Mouse (Mus musculus): ENCODE data around the gene Slc16a11. TPM values are rescaled to one million over a fixed set of nuclear protein-coding genes. Genes with fewer than 3 reads are reported as not detected.

Gene Slc16a11
- polyA plus RNA-seq, 1 experiment from 2014 or later, result 7.3 TPM

GRCm38 (mm10) chr11:70218741-70219470 is 6.4 kb downstream of the Slc16a11 start:
- H3K36me3 ChIP-seq, result peaks cover 20% of the 10 kb centered on the region
- H3K27ac ChIP-seq (replicated peaks), result no peak overlapping the region
- no peak for ATAC-seq (ENCODE audit: low FRiP score)
- peak overlapping the region; percentile 61 for H3K4me3 ChIP-seq (replicated peaks)
- 90% methylated on average over 15 of the region's 15 CpGs for WGBS
- H3K9me3 ChIP-seq (replicated peaks), result no peaks in the 10 kb centered on the region
- H3K4me1 ChIP-seq, result peaks cover 56% of the 10 kb centered on the region
- peak overlapping the region; percentile 21; the same call in 1 of the 2 replicates for H3K9ac ChIP-seq (replicated peaks)
- peak overlapping the region; percentile 84 for H3K4me2 ChIP-seq
- H3K27me3 ChIP-seq (replicated peaks), result peaks cover 38% of the 10 kb centered on the region

DNA sequence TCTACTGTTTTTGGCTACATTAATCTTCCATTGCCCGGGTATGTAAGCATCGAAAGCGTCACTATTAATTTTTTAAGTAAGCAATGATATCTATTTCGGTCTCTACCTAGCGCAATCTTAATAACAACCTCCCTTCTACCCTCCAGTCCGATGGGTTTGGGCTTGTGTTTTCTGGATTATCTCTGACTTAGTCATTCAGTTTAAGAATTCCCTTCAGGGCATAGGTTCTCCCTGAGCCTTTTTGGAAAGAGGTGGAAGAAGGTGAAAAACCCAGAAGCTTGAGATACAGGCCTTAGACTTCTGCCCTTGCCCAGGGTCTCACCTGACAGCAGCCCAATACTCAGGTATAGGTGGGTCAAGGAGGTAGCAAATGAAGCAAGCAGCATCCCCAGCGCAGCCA is 7.3 kb downstream of the Slc16a11 start:
- 60% methylated on average over 7 of the region's 7 CpGs for WGBS
- Histone ChIP-seq H3K4me3 (replicated peaks) (peak overlapping the region; percentile 61), H3K27me3 (replicated peaks) (peaks cover 38% of the 10 kb centered on the region), H3K27ac (replicated peaks) (peak overlapping the region; percentile 91), H3K9ac (replicated peaks) (peak overlapping the region; percentile 73), H3K9me3 (replicated peaks) (no peaks in the 10 kb centered on the region), H3K36me3 (peaks cover 20% of the 10 kb centered on the region), H3K4me1 (peaks cover 46% of the 10 kb centered on the region), H3K4me2 (peak overlapping the region; percentile 84)
- no peak for ATAC-seq (ENCODE audit: low FRiP score)

DNA sequence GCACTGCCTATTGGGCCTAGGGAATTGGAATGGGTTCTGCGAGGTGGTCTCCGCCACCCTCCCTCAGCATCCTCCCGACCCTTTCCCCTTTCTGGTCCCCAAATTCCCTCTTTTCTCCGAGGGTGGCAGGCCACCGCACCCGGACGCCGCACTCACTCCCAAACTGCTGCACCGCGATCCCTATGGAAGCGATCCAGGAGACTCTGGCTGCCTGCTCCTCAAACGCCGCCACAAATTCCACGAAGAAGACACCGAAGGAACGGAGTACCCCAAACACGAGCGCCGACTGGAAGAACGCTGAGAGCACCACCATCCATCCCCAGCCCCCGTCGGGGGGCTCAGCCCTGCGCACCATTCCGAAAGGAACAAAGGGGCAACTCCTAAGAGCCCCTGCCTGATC is 7.8 kb downstream of the Slc16a11 start:
- under 1% methylated on average over 24 of the region's 24 CpGs for WGBS
- 0 out of 2 replicates have a peak, but pooled peaks have one; percentile 2 for ATAC-seq (ENCODE audit: low FRiP score)
- H3K27me3 ChIP-seq (replicated peaks), result peaks cover 38% of the 10 kb centered on the region
- H3K4me2 ChIP-seq, result peak overlapping the region; percentile 84
- peak overlapping the region; percentile 61 for H3K4me3 ChIP-seq (replicated peaks)
- H3K27ac ChIP-seq (replicated peaks), result peak overlapping the region; percentile 91
- peaks cover 20% of the 10 kb centered on the region for H3K36me3 ChIP-seq
- H3K4me1 ChIP-seq, result peaks cover 41% of the 10 kb centered on the region
- H3K9me3 ChIP-seq (replicated peaks), result no peaks in the 10 kb centered on the region
- H3K9ac ChIP-seq (replicated peaks), result peak overlapping the region; percentile 73

DNA sequence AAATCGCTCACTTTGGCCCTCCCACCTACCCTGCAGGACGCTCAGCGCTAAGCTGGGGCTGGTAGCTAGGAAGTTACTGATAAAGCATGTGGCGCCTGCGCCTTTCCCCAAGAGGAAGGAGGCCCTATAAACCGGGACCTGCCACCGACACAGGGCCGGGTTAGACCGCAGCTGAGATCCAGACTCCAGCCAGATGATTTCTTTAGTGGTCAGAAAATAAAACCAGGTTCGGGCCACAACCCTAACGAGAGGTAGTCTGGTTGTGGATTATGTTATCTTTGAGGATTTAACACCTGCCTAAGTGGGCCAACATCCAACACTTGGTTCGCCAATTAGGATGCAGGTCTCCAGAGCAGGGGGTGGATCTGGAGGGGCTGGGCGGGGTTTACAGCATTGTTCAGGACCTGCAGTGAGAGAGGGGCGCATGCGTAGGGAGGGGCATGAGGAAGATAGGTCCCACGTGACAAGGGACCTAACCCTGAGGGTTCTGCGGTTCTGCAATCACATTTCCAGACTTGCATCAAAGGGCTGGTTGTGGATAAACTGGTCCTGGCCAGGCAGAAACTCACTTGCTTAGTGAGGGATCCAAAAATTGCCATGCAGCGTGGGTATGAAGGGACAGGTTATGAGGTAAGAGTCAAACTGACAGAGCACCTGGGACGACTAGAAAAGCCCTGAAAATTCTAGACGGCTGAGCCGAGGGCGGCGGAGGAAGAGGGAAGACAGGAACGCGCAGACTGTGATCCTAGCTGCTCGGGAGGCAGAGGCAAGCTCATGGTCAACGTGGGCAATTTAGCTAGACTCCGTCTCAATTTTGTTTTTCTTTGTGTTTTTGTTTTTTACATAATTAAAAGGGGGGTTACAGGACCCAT is 8.4 kb downstream of the Slc16a11 start, which contains the start of gene Slc16a13:
Gene Slc16a13, minus strand, starts transcription at position 334 of the 872 bp plus-strand sequence.
- Histone ChIP-seq H3K4me3 (replicated peaks) (peak within 1 kb of the TSS; percentile 61), H3K27me3 (replicated peaks) (peaks cover 38% of the 10 kb centered on the region), H3K9ac (replicated peaks) (peak within 1 kb of the TSS; percentile 73), H3K36me3 (peaks cover 20% of the 10 kb centered on the region), H3K4me2 (peak within 1 kb of the TSS; percentile 84), H3K9me3 (replicated peaks) (no peaks in the 10 kb centered on the region), H3K4me1 (peaks cover 42% of the 10 kb centered on the region), H3K27ac (replicated peaks) (peak within 1 kb of the TSS; percentile 91)
- peak; percentile 96 for ATAC-seq (ENCODE audit: low FRiP score)
- under 1% methylated on average over 28 of the region's 28 CpGs for WGBS

DNA sequence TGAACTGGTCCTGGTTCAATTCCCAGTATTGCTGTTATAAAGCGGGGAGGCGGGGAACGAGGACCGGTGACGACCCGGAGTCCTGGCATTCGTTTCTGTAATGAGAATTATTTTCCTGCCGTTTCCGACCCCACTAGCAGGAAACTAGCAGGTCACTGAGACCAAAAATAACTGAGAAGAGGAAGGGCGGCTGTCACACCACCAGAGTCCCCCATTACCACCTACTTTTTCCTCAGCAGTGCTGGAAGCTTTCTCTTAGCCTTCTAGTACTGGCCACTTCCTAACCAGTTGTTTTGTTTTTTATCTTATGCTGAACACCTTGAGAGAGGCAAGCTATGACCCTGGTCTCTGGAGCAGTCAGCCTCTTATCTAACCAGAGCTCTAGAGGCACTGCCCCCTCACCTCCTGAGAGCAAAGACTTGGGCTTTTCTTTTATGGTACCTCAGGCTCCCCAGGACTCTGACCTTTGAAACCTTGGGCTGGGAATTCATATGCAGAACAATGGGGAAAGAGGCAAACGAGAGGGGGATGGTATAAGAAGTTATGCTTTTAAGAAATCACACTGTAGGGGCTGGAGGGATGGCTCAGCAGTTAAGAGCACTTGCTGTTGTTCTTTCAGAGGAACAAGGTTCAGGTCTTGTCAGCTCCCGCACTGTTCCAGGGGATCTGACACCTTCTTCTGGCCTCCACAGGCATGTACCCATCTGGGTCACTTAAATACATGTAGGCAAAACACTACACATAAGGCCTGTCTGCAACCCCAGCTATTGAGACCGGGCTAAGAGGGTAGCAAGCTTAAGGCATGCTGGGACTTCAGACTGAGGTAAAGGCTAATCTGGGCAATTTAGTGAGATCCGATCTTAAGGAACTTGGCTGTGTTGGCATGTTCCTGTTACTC is 9.3 kb downstream of the Slc16a11 start:
- H3K9ac ChIP-seq (replicated peaks), result peak overlapping the region; percentile 73
- peaks cover 11% of the 10 kb centered on the region for H3K36me3 ChIP-seq
- WGBS, result 7% methylated on average over 14 of the region's 14 CpGs
- no peaks in the 10 kb centered on the region for H3K9me3 ChIP-seq (replicated peaks)
- peaks cover 51% of the 10 kb centered on the region for H3K4me1 ChIP-seq
- ATAC-seq (ENCODE audit: low FRiP score), result no peak
- H3K4me3 ChIP-seq (replicated peaks), result peak overlapping the region; percentile 61
- H3K4me2 ChIP-seq, result peak overlapping the region; percentile 84
- peaks cover 36% of the 10 kb centered on the region for H3K27me3 ChIP-seq (replicated peaks)
- peak overlapping the region; percentile 91 for H3K27ac ChIP-seq (replicated peaks)

DNA sequence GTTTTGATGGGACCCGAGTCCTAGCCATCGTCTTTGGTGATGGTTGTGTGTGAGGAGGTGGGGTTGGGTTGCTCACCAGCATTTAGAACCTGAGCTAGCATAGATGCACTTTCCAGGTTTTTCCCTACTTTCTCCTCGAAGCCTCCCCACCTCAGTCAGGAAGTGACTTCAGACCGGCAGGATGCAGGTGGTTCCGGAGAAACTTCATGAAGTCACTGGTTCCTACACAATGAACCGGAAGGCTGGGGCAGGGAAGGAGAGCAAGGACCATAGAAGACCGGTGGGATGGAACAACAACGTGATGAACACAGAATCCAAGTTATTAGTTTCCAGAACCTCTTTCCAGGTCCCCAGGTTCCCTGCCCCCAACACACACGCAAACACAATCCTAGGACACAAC is 11.2 kb downstream of the Slc16a11 start:
- Histone ChIP-seq H3K9ac (replicated peaks) (no peak overlapping the region), H3K4me3 (replicated peaks) (no peak overlapping the region), H3K27me3 (replicated peaks) (peaks cover 44% of the 10 kb centered on the region), H3K27ac (replicated peaks) (no peak overlapping the region), H3K9me3 (replicated peaks) (no peaks in the 10 kb centered on the region), H3K36me3 (no peaks in the 10 kb centered on the region), H3K4me1 (peaks cover 46% of the 10 kb centered on the region), H3K4me2 (no peak overlapping the region)
- whole genome bisulfite sequencing, result 87% methylated on average over 9 of the region's 9 CpGs
- ATAC-seq (ENCODE audit: low FRiP score), result no peak

- H3K4me1 ChIP-seq, result peaks cover 47% of the 10 kb centered on the region
- peak overlapping the region; percentile 36; the same call in 1 of the 2 replicates for H3K9ac ChIP-seq (replicated peaks)
- H3K4me2 ChIP-seq, result peak overlapping the region; percentile 63
- no peaks in the 10 kb centered on the region for H3K9me3 ChIP-seq (replicated peaks)
- ATAC-seq (ENCODE audit: low FRiP score), result peak; percentile 19; the same call in 1 of the 2 replicates
- 19% methylated on average over 27 of the region's 27 CpGs for WGBS
- peak overlapping the region; percentile 33 for H3K4me3 ChIP-seq (replicated peaks)
- peaks cover 66% of the 10 kb centered on the region for H3K27me3 ChIP-seq (replicated peaks)
- H3K36me3 ChIP-seq, result no peaks in the 10 kb centered on the region
- H3K27ac ChIP-seq (replicated peaks), result peak overlapping the region; percentile 13; the same call in 1 of the 2 replicates
Measured at GRCm38 (mm10) chr11:70225798-70226601, 13.4 kb downstream of the Slc16a11 start.

DNA sequence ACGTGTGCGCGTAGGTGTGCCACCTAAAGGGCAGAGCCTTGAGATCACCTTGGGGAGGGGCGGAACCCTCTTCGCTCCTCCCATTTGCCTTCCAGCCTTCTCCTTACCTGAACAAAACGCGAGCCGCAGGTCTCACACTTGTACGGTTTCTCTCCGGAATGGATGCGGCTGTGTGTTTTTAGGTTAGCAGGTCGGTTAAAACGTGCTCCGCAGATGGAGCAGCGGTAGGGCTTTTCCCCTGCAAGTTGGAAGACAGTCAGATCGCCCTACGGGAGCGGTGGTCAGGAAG is 14.0 kb downstream of the Slc16a11 start:
- H3K27ac ChIP-seq (replicated peaks), result peak overlapping the region; percentile 13; the same call in 1 of the 2 replicates
- H3K4me1 ChIP-seq, result peaks cover 45% of the 10 kb centered on the region
- H3K4me2 ChIP-seq, result peak overlapping the region; percentile 63
- no peaks in the 10 kb centered on the region for H3K9me3 ChIP-seq (replicated peaks)
- H3K27me3 ChIP-seq (replicated peaks), result peaks cover 71% of the 10 kb centered on the region
- H3K4me3 ChIP-seq (replicated peaks), result peak overlapping the region; percentile 33
- ATAC-seq (ENCODE audit: low FRiP score), result no peak
- H3K36me3 ChIP-seq, result no peaks in the 10 kb centered on the region
- WGBS, result 4% methylated on average over 18 of the region's 18 CpGs
- peak overlapping the region; percentile 36; the same call in 1 of the 2 replicates for H3K9ac ChIP-seq (replicated peaks)

- H3K9me3 ChIP-seq (replicated peaks), result no peaks in the 10 kb centered on the region
- ATAC-seq (ENCODE audit: low FRiP score), result no peak
- WGBS, result 26% methylated on average over 5 of the region's 5 CpGs
Measured at GRCm38 (mm10) chr11:70227126-70227525, 14.6 kb downstream of the Slc16a11 start.

GRCm38 (mm10) chr11:70227661-70228245 is 15.2 kb downstream of the Slc16a11 start:
- Histone ChIP-seq H3K4me1 (peaks cover 35% of the 10 kb centered on the region), H3K4me3 (replicated peaks) (0 out of 2 replicates have a peak overlapping the region, but pooled peaks have one; percentile 29), H3K27me3 (replicated peaks) (peaks cover 74% of the 10 kb centered on the region), H3K9ac (replicated peaks) (no peak overlapping the region), H3K27ac (replicated peaks) (no peak overlapping the region), H3K4me2 (peak overlapping the region; percentile 63), H3K9me3 (replicated peaks) (no peaks in the 10 kb centered on the region), H3K36me3 (no peaks in the 10 kb centered on the region)
- no peak for ATAC-seq (ENCODE audit: low FRiP score)
- 90% methylated on average over 4 of the region's 4 CpGs for WGBS

More at GRCm38 (mm10) chr11:70227126-70227525, 14.6 kb downstream of the Slc16a11 start:
- no peaks in the 10 kb centered on the region for H3K36me3 ChIP-seq
- H3K27me3 ChIP-seq (replicated peaks), result peaks cover 74% of the 10 kb centered on the region
- H3K4me3 ChIP-seq (replicated peaks), result peak overlapping the region; percentile 33
- peak overlapping the region; percentile 63 for H3K4me2 ChIP-seq
- H3K4me1 ChIP-seq, result peaks cover 39% of the 10 kb centered on the region
- H3K9ac ChIP-seq (replicated peaks), result 0 out of 2 replicates have a peak overlapping the region, but pooled peaks have one; percentile 36
- 0 out of 2 replicates have a peak overlapping the region, but pooled peaks have one; percentile 13 for H3K27ac ChIP-seq (replicated peaks)
